ENCODE assay signal across 15 mouse cellular contexts in genomic region chr2:24702208-24702957, GRCm38 (mm10).
DNase-seq lines count a peak whose midpoint lies in the region; ATAC-seq and TF ChIP-seq lines count a peak whose summit lies in the region.
"Had no signal": no experiment of that assay in that cellular context is flagged by ENCODE, and none has a peak within 500 bp of the region (broad histone marks: within the 10 kb centered on the region; RNA-seq: fewer than 3 reads in every experiment).

No protein-coding gene starts in this region.

- intact Hi-C loops in heart, postnatal 10 days (cut with DNase I), result no loop called here

- ATAC-seq in lung, embryonic 14.5 days (ENCODE audit: insufficient read depth), result no peak
- ATAC-seq in lung, postnatal 0 days, result no peak
- ATAC-seq in frontal cortex, adult (ENCODE audit: low TSS enrichment), result no peak

- no peak overlapping the region for H3K4me3 ChIP-seq in lung, embryonic 14.5 days (ENCODE audit: low read depth, low read length)
- no peak overlapping the region for H3K4me3 ChIP-seq in lung, postnatal 0 days (ENCODE audit: low read depth, low read length)
- H3K4me3 ChIP-seq in E14TG2a.4 (replicated peaks; ENCODE audit: low read length), result no peak overlapping the region
- H3K4me3 ChIP-seq: hindbrain, embryonic 15.5 days; limb, embryonic 12.5 days; liver, embryonic 15.5 days; midbrain, embryonic 12.5 days had no signal

- H3K4me2 ChIP-seq in lung, embryonic 14.5 days, result no peak overlapping the region
- no peak overlapping the region for H3K4me2 ChIP-seq in lung, postnatal 0 days (replicated peaks; ENCODE audit: low read depth, low read length)
- H3K4me2 ChIP-seq: hindbrain, embryonic 15.5 days; limb, embryonic 12.5 days; liver, embryonic 15.5 days; midbrain, embryonic 12.5 days had no signal

- peak; percentile 74 for DNase-seq in heart, adult 11 months
- DNase-seq in heart, postnatal 10 days, result no peak
- peak; percentile 1 for DNase-seq in lung, embryonic 14.5 days
- no peak for DNase-seq in lung, postnatal 0 days (ENCODE audit: low spot score)
- DNase-seq in naive thymus-derived CD4-positive, alpha-beta T cell, adult 2 months (ENCODE audit: low read depth), result peak; percentile 55
- DNase-seq: adrenal gland, postnatal 36 days; cerebellum, postnatal 14 days; kidney, adult 8-10 months; lung, postnatal 36 days had no signal

- no peaks in the 10 kb centered on the region for H3K27me3 ChIP-seq in lung, embryonic 14.5 days (ENCODE audit: insufficient read depth, low read length)
- H3K27me3 ChIP-seq in lung, postnatal 0 days (replicated peaks; ENCODE audit: insufficient read depth, low read length), result no peaks in the 10 kb centered on the region
- H3K27me3 ChIP-seq in E14TG2a.4 (ENCODE audit: insufficient read depth, low read length), result no peaks in the 10 kb centered on the region
- H3K27me3 ChIP-seq: hindbrain, embryonic 15.5 days; limb, embryonic 12.5 days; liver, embryonic 15.5 days; midbrain, embryonic 12.5 days had no signal

- H3K9me3 ChIP-seq in lung, embryonic 14.5 days (ENCODE audit: low read depth, low read length), result no peaks in the 10 kb centered on the region
- H3K9me3 ChIP-seq in lung, postnatal 0 days (ENCODE audit: low read length), result no peaks in the 10 kb centered on the region
- no peaks in the 10 kb centered on the region for H3K9me3 ChIP-seq in E14TG2a.4 (ENCODE audit: low read length)
- H3K9me3 ChIP-seq: hindbrain, embryonic 15.5 days; limb, embryonic 12.5 days; liver, embryonic 15.5 days; midbrain, embryonic 12.5 days had no signal

- H3K9ac ChIP-seq in lung, embryonic 14.5 days, result no peak overlapping the region
- no peak overlapping the region for H3K9ac ChIP-seq in lung, postnatal 0 days (replicated peaks; ENCODE audit: low read depth)
- H3K9ac ChIP-seq: hindbrain, embryonic 15.5 days; limb, embryonic 12.5 days; liver, embryonic 15.5 days; midbrain, embryonic 12.5 days had no signal

- 64% methylated on average over 3 of the region's 3 CpGs for WGBS in lung, embryonic 14.5 days
- 76% methylated on average over 3 of the region's 3 CpGs for WGBS in lung, postnatal 0 days

- no peak for TF ChIP-seq EP300 in lung, postnatal 0 days (IDR thresholded peaks at IDR 0.05)

- no peaks in the 10 kb centered on the region for H3K36me3 ChIP-seq in lung, embryonic 14.5 days (ENCODE audit: insufficient read depth)
- H3K36me3 ChIP-seq in lung, postnatal 0 days (ENCODE audit: insufficient read depth, low read length), result no peaks in the 10 kb centered on the region
- H3K36me3 ChIP-seq in E14TG2a.4 (ENCODE audit: insufficient read depth, low read length), result no peaks in the 10 kb centered on the region
- H3K36me3 ChIP-seq: limb, embryonic 12.5 days; liver, embryonic 15.5 days had no signal

- no peak overlapping the region for H3K27ac ChIP-seq in lung, embryonic 14.5 days (ENCODE audit: low read depth)
- H3K27ac ChIP-seq in lung, postnatal 0 days (ENCODE audit: low read length), result no peak overlapping the region
- H3K27ac ChIP-seq: hindbrain, embryonic 15.5 days; limb, embryonic 12.5 days; liver, embryonic 15.5 days; midbrain, embryonic 12.5 days had no signal

- H3K4me1 ChIP-seq in lung, embryonic 14.5 days (ENCODE audit: insufficient read depth), result no peaks in the 10 kb centered on the region
- H3K4me1 ChIP-seq in lung, postnatal 0 days (ENCODE audit: insufficient read depth, low read depth, low read length), result no peaks in the 10 kb centered on the region
- H3K4me1 ChIP-seq in E14TG2a.4 (replicated peaks; ENCODE audit: low read depth, low read length), result no peaks in the 10 kb centered on the region
- H3K4me1 ChIP-seq: hindbrain, embryonic 15.5 days; limb, embryonic 12.5 days; liver, embryonic 15.5 days; midbrain, embryonic 12.5 days had no signal

- no peak for TF ChIP-seq CTCF in lung, embryonic 14.5 days (IDR thresholded peaks at IDR 0.05; ENCODE audit: low read depth)
- no peak for TF ChIP-seq CTCF in lung, postnatal 0 days (IDR thresholded peaks at IDR 0.05)
- TF ChIP-seq CTCF in E14TG2a.4 (conservative IDR thresholded peaks at IDR 0.05; ENCODE audit: low read length), result 0 out of 2 replicates have a peak, but pooled peaks have one; percentile 3

Comparison
In these comparisons a context has a peak if more than half of its experiments do, and no peak if none do; other contexts are left out.
1. DNase-seq: peak in heart, adult 11 months (single experiment), lung, embryonic 14.5 days (single experiment) and naive thymus-derived CD4-positive, alpha-beta T cell, adult 2 months (single experiment); none in heart, postnatal 10 days (0 of 2) and lung, postnatal 0 days (single experiment).